Mouse (Mus musculus) lung, postnatal 0 days (tissue): Measurements from ENCODE around the gene Paqr6.

Experiments
- CTCF ChIP-seq: IDR thresholded peaks from 2 replicates; pipeline ENCODE4 v1.5.1; 2016; ENCODE audit warnings: antibody characterized with exemption, mild to moderate bottlenecking
- EP300 ChIP-seq: IDR thresholded peaks from 2 replicates; pipeline ENCODE4 v1.6.1; 2016; ENCODE audit warnings: antibody characterized with exemption, mild to moderate bottlenecking, control low read depth

GRCm38 (mm10) chr3:88365705-88366361 is 1.4 kb downstream of the Paqr6 start:
- TF ChIP-seq CTCF, result no peak
- TF ChIP-seq EP300, result no peak
